Mouse (Mus musculus) lung, postnatal 14 days (tissue): Measurements from ENCODE around the gene Ifit2.

ENCODE experiments used
- DNase-seq: peaks from one replicate; pipeline ENCODE4 v3.0.0; 2021

The Ifit2 gene

GRCm38 (mm10) chr19:34550534-34551223 is at the start of gene Ifit2:
TSS of gene Ifit2 (plus strand) at chr19:34550694.
- peak; percentile 75 for DNase-seq

DNA sequence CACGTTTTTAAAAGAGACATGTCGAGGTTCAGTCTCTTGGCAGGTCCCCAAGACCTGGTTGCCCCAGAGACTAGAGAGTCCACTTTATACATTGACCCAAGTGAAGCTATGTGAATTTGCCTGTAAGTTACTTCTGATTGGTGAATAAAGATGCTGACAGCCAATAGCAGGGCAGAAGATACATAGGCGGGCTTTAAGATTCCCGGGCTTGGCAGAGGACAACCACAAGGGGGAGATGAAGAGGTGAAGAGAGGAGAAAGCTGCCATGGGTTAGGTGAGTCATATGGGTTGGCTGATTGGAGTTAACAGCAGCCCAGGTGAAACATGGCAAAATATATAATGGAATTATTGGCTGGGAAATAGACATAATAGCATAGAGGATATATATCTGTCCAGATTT is 49.7 kb upstream of the Ifit2 start:
- peak; percentile 79 for DNase-seq

- DNase-seq, result no peak
Measured at GRCm38 (mm10) chr19:34505161-34505721, 45.3 kb upstream of the Ifit2 start.

DNA sequence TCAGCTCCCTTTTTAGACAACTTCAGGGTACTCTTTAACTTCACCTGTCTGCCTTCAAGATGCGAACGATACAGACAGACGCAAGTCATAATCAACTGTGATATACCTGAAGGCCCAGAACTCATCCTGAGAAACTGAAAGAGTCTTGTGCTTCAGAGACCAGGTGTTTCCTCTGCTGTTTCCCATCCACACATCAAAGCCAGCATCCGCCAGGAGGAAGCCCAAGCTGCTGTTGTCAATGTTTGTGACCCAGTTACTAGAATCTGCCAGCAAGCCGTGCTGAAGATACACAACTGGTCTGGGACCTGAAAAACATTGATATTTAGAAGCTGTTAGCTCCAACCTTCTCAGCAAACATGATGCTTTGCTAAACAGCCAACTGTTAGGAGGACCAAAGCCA is 39.8 kb upstream of the Ifit2 start:
- no peak for DNase-seq

DNA sequence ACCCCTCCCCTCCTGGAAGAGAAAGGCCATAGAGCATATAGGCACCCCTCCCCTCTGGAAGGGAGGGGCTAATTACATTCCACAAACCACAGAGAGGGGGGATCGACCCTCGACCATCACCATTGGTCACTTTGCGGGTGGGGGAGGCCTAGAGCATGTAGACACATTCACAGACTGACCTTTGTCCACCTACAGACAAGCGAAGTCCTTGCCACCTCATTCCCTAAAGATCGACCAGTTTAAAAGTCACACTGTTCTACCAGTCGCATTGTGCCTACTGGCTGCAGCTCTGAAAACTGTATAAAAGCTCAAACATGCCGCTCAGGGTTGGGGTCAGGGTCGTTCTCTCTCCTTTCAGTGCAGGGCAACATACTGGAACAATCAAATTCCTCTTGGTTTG is 39.0 kb upstream of the Ifit2 start:
- DNase-seq, result no peak

GRCm38 (mm10) chr19:34515681-34516080 is 34.8 kb upstream of the Ifit2 start:
- DNase-seq, result no peak

- DNase-seq, result no peak
Measured at GRCm38 (mm10) chr19:34516346-34516745, 34.1 kb upstream of the Ifit2 start.

DNA sequence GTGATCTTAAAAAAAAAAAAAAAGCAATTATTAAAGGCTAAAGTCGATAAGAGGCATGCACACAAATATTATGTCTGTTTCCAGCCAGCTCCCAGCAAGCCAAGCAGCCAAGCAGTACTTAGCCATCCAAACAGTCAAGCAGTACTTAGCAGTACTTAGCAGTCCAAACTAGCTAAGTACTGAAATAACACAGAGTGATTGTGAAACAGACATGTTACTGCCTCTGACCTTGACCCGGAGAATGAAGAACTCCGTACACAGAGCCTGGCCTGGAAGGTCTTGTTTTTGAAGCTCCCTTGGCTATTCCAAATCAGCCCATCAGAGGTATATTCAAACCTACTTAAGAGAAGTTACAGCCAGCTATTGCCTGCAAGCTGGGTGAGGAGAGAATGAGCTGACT is 33.3 kb upstream of the Ifit2 start:
- no peak for DNase-seq

- no peak for DNase-seq
Measured at GRCm38 (mm10) chr19:34517812-34518594, 32.5 kb upstream of the Ifit2 start.

DNA sequence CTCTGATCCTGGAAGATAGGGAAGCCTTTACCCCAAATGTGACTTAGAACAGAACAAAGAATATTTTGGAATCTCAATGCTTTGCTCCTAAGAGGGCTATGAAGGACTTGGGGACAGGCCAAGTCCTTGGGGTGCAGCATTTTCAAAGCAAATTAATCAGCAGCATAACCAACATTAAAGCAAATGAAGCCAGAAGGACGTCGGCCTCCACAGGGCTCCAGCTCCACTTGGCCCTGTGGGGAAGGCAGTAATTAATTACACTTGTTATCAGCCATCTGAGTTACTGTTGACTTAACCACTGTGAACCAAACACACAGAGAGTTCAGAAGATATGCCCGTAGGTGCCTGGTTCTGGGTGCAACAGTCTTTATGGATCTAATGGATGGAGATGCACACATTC is 31.7 kb upstream of the Ifit2 start:
- DNase-seq, result no peak

DNA sequence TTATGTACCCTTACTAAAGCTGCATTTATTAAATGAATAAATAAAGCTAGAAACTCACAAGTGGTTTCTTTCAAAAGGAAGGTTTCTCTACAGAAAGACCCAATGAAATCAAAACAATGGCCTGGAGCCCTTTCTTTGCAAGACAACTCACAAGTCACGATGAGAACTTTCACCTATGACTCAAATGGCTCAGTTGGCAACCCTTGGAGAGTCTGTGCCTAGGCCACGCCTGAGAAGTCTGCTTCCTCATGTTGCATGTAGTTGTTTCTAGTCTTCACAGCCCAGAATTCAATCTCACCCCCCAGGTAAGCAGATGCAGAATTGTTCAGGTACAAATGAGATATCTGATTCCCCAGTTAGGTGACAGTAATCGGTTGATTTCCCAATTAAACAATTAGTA is 30.8 kb upstream of the Ifit2 start:
- DNase-seq, result no peak

GRCm38 (mm10) chr19:34520051-34520450 is 30.4 kb upstream of the Ifit2 start:
- no peak for DNase-seq

DNA sequence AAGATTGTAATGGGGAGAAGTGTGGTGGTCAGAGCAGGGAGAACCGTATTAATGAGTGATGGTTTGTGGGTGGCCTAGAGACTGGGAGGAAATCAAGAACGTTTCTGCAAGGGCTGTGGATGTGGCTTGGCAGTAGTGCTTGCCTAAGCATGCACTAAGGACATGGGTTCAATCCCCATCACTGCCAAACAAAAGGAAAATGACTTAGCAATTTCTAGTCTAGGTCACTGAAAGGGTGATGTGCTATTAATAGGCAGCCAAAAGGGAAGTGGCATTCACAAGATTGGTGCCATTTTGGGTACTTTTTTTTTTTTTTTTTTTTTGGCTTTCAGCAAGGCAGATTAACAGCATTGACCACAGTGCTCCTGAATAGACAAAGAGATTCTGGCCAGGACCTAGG is 29.1 kb upstream of the Ifit2 start:
- DNase-seq, result no peak

DNA sequence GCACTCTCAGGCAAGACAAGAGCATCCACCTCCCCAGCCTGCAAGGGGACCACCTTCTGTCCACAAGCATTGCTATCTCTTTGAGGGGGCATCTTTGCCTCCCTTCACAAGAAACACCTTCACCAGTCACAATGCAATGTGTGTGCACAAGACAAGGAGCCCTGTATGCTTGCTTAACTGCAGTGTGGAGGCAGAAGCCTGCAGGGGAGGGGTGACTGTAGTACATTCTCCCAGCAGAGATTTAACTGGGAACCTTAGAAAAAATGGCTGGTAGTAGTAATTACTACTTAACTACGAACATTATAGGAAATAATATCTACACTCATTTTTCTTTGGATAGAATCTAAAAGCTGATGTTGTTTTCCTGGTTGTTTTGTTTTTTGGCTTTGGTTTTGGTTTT is 28.5 kb upstream of the Ifit2 start:
- no peak for DNase-seq

GRCm38 (mm10) chr19:34523106-34523725 is 27.3 kb upstream of the Ifit2 start:
- no peak for DNase-seq

GRCm38 (mm10) chr19:34524646-34525045 is 25.8 kb upstream of the Ifit2 start:
- DNase-seq, result no peak

DNA sequence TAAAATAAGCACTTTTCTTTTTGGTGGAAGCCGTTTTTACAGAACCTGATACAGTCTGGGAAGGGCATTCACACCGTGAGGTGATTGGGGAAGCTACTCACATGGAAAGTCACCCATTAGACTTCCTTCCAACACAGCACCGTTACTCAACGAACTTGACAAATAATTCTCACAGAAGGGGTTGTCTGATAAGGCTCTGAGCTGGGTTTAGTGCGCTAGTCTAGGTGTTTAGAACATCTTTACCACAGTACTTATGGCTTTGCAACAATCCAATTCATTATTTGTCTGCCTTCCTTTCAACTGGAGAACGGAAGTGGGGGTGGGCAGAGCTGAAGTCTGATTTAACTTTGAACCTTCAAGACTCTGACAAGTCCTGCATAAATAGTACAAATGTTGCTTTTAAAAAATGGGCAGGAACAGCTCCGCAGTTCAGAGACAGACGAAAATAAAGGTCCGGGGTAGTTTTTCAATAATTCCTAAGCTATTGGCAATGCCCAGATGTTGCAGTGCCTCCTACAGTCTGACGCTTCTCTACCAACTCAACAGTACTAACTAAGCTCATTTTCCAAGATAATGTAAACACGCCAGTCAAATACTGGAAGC is 24.1 kb upstream of the Ifit2 start:
- DNase-seq, result no peak

DNA sequence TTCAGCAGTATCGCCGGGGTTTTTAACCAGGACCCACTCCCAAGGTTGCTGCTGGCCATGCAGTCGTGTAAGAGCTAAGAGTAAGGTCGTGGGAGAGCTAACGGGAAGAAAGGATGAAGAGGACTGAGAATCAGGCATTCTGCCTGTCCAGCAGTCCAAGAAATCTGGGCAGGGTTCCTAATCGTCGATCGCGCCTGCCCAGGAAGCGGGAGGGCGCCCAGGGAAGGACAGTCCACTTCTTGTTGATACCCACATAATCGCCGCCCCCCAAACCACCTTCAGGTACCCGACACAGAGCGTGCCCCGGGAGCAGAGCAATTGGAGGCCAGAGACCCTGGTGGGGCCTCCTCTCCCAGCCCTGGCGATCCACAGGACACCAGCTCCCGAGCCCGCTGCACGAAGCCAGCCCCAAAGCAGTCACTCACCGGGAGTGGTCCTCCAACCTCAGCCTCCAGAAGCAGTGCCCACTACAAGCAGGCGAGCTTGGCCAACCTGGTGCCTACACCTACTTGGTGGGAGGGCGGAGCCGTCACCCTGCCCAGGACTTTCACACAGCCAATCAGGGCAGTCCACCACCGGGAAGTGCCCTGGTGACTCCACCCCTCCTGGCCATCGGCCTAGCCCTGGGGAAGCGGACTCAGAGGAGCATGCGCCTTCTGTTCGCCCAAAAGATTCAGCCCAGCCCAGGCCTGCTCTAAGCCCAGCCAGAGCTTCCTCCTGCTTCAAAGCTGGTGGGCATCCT is 23.4 kb upstream of the Ifit2 start, which contains the start of gene Lipa:
Gene Lipa (minus strand): TSS at position 534 of the 742 bp plus-strand sequence.
- DNase-seq, result peak; percentile 97

GRCm38 (mm10) chr19:34532061-34532751 is 18.3 kb upstream of the Ifit2 start:
- no peak for DNase-seq

GRCm38 (mm10) chr19:34539422-34539821 is 11.1 kb upstream of the Ifit2 start:
- no peak for DNase-seq

DNA sequence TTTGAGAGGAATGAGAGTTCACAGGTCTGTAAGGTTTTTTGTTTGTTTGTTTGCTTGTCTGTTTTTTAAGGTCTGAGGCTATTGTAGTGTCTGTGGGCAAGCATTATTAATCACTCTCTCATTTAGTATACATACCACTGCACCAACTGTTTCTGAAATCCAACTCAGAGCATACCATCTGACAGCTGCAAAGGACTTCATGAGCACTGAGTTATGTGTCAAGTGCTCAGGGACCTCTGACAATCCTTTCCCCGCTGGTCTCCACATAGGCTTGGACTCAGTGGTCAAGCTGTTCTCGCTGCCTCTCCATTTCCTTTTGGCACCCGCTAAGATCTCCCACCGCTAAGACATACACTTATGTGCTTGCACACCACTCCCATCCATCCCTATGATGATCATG is 4.3 kb upstream of the Ifit2 start:
- DNase-seq, result no peak

- peak; percentile 93 for DNase-seq
Measured at GRCm38 (mm10) chr19:34547976-34548375, 2.5 kb upstream of the Ifit2 start.
